Mouse (Mus musculus) liver, embryonic 18 days (tissue): ENCODE measurements around the gene Cts8. TPM values are rescaled to one million over a fixed set of nuclear protein-coding genes. Genes with fewer than 3 reads are reported as not detected.

Source experiments
- polyA plus RNA-seq: library from polyadenylated mRNA; depleted of rRNA; stranded (reverse); fragments of >200 nt; gene quantifications from 2 replicates; pipeline ENCODE4 v1.2.3, GENCODE M21; 2012; rRNA removed

Gene Cts8
- polyA plus RNA-seq = not detected in 2 replicates

GRCm38 (mm10) chr13:61255258-61255657, at the start of gene Cts8:
TSS of gene Cts8 (minus strand) at chr13:61255358.

GRCm38 (mm10) chr13:61288739-61289138, 33.6 kb upstream of the Cts8 start, which contains the start of gene Gm49398:
TSS of gene Gm49398 (minus strand) at chr13:61288839.

DNA sequence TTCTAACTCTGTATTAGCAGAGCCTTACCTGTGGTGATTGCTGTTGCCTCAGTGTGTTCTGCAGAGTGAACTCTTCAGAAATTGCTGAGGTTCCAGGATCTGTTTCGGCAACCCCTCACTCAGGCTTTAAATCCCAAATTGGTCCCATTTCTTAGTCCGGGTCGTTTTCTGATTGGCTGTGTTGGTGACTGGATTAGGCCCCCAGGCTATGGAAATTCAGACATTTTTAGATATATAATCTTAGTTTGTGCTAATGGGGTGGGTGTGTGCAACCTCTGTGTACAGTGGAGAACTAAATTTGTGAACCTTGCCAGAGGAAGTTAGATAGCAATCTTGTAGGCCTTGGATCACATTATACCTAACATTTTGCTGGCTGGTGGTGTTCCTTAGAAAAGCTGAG, 51.8 kb downstream of the Cts8 start, which contains the start of gene Cts6:
Cts6 (minus strand) TSS at position 101 of the 400 bp plus-strand sequence.

Other genes with a start within 250 kb of the Cts8 start
- gene Ctsj, start 249.4 kb downstream of the Cts8 start, polyA plus RNA-seq = 0.05 and 0.06 TPM in 2 replicates
- not detected in 2 replicates for gene Ctsq, start 214.7 kb downstream of the Cts8 start, polyA plus RNA-seq
- not detected in 2 replicates for gene Ctsr, start 91.1 kb downstream of the Cts8 start, polyA plus RNA-seq
- gene Cts6, start 51.9 kb downstream of the Cts8 start, polyA plus RNA-seq = not detected in 2 replicates
- gene Gm49398, start 33.5 kb upstream of the Cts8 start, polyA plus RNA-seq = not detected in 2 replicates
- not detected in 2 replicates for gene Cts7, start 102.8 kb upstream of the Cts8 start, polyA plus RNA-seq